Mouse (Mus musculus) forebrain, embryonic 13.5 days (tissue): ENCODE results near the gene Crispld2. TPM values are rescaled to one million over a fixed set of nuclear protein-coding genes. Genes with fewer than 3 reads are reported as not detected.

Source experiments
- ATAC-seq: fragments of 200-750 bp; cut with Nextera tagmentation; 2 replicates; pipeline ENCODE4 v1.8.0; 2017
- H3K27ac ChIP-seq: fragments of 300-500 bp; sonication (generic); 2 replicates; pipeline ENCODE4 v1.5.1; 2015; ENCODE audit warnings: inconsistent platforms, mild to moderate bottlenecking, moderate library complexity
- H3K27me3 ChIP-seq: fragments of 300-500 bp; sonication (generic); 2 replicates; pipeline ENCODE4 v1.6.1; 2015; ENCODE audit warnings: mild to moderate bottlenecking, inconsistent platforms
- H3K36me3 ChIP-seq: fragments of 300-500 bp; sonication (generic); 2 replicates; pipeline ENCODE4 v1.6.1; 2015; ENCODE audit warnings: mild to moderate bottlenecking, inconsistent platforms; ENCODE audit not compliant: poor library complexity, severe bottlenecking
- H3K4me1 ChIP-seq: fragments of 300-500 bp; sonication (generic); 2 replicates; pipeline ENCODE4 v1.6.1; 2015; ENCODE audit warnings: inconsistent platforms
- H3K4me2 ChIP-seq: fragments of 300-500 bp; sonication (generic); 2 replicates; pipeline ENCODE4 v1.6.1; 2015; ENCODE audit warnings: inconsistent platforms, mild to moderate bottlenecking, moderate library complexity
- H3K4me3 ChIP-seq: fragments of 300-500 bp; sonication (generic); 2 replicates; pipeline ENCODE4 v1.5.1; 2015; ENCODE audit warnings: mild to moderate bottlenecking, inconsistent platforms
- H3K9ac ChIP-seq: fragments of 300-500 bp; sonication (generic); 2 replicates; pipeline ENCODE4 v1.6.1; 2015; ENCODE audit warnings: mild to moderate bottlenecking, inconsistent platforms
- H3K9me3 ChIP-seq: fragments of 300-500 bp; sonication (generic); replicated peaks from 2 replicates; pipeline ENCODE4 v1.6.1; 2016; ENCODE audit warnings: inconsistent platforms
- WGBS: fragments of 180-500 bp; shearing (Covaris S2); methylation state at CpG from one replicate; pipeline ENCODE4 v1.1.7; 2015; 5-methylcytosine and 5-hydroxymethylcytosine counted together
- polyA plus RNA-seq: library from polyadenylated mRNA; unstranded; fragments of >200 nt; fragmentation: Nextera tagmentation; extraction: Ambion mirVana; gene quantifications from 2 replicates; pipeline ENCODE4 v1.2.1, GENCODE M21; 2015

Crispld2 gene
- 0.72 and 0.90 TPM in 2 replicates for polyA plus RNA-seq

DNA sequence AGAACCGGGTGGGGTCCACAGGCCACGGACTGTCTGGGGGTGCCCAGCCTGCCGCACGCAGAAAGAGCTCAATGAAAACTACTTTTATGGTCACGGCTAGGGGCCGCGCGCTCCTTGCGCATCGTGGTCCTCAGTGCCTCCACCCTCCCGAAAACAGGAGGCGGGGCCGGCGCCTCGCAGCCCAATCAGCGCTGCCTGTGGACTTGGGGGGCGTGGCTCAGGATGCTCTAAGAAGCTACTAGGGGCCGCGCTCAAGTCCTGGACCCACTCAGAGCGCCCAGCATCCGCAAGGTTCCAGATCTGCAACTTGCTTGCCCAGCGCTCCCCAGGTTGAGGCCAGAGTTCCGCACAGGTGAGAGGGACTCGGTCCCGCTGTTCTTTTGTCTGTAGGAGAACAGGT, at the start of gene Crispld2:
Gene Crispld2 (plus strand): TSS at position 190 of the 400 bp plus-strand sequence.
- ATAC-seq, result peak; percentile 95
- peak within 1 kb of the TSS; percentile 63 for H3K4me2 ChIP-seq

DNA sequence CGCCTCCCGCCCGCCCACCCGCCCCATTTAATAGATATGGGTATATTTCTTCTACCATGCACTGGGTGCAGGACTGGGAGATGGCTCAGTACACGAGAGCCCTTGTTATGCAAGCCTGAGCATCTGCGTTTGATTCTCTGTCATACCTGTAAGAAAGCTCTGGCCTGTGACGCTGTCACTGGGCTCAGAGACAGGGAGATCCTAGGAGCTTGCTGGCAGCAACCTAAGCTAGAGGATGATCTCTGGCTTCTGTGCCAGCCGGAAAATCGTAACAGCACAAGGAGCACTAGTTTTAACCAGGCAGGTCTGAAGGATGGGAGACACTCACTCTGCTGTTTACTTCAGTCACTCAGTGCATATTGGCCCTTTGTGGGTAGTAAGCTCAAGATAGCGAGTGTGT, 48.6 kb upstream of the Crispld2 start:
- H3K9me3 ChIP-seq, result no peaks in the 10 kb centered on the region
- no peak overlapping the region for H3K27ac ChIP-seq
- no peak overlapping the region for H3K4me3 ChIP-seq
- ATAC-seq, result no peak
- peaks cover 5% of the 10 kb centered on the region; the same call in 1 of the 2 replicates for H3K4me1 ChIP-seq
- no peaks in the 10 kb centered on the region for H3K27me3 ChIP-seq
- H3K36me3 ChIP-seq, result peaks cover 75% of the 10 kb centered on the region
- H3K9ac ChIP-seq, result no peak overlapping the region
- H3K4me2 ChIP-seq, result no peak overlapping the region
- WGBS, result 94% methylated on average over 10 of the region's 10 CpGs

More for the DNA sequence above, at the start of gene Crispld2:
- Histone ChIP-seq H3K4me1 (peaks cover 12% of the 10 kb centered on the region; the same call in 1 of the 2 replicates), H3K36me3 (no peaks in the 10 kb centered on the region), H3K27me3 (peaks cover 43% of the 10 kb centered on the region), H3K4me3 (peak within 1 kb of the TSS; percentile 37), H3K9ac (peak within 1 kb of the TSS; percentile 3; the same call in 1 of the 2 replicates), H3K27ac (no peak within 1 kb of the TSS), H3K9me3 (no peaks in the 10 kb centered on the region)
- WGBS, result under 1% methylated on average over 25 of the region's 25 CpGs

DNA sequence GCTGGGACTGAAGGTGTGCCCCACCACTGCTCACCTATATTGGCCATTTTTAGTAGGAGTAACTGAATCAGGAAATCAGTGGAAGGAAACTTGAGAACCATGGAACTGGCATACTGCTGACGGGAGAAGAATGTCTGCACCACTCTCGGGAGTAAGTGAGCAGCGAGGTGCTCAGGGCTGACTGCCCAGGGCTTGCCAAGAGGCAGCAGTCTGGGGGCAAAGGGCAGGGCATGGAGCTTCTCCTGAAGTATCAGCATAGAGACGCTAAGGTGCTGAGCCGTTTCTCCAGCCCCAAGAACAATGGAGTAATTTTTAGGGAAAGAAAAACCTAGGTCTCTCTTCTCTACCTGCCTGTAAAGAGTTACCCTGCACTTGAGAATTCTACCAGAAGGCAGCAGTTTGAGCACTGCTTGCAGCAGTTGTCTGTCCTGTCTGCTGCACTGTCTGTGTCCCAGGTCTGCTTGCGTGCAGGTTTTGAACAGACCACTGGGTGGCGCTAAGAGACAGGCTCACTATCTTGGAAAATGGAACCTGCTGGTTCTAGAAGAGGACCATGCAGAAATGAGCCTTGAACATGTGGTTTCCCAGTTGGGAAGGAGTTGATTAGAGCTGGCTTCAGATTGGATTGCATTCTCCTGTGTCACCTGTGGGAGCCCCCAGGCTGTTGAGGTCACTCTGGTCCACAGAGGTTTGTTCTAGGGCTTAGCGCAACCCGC, 48.0 kb upstream of the Crispld2 start:
- H3K36me3 ChIP-seq, result peaks cover 77% of the 10 kb centered on the region
- ATAC-seq, result peak; percentile 84
- 66% methylated on average over 9 of the region's 9 CpGs for WGBS

DNA sequence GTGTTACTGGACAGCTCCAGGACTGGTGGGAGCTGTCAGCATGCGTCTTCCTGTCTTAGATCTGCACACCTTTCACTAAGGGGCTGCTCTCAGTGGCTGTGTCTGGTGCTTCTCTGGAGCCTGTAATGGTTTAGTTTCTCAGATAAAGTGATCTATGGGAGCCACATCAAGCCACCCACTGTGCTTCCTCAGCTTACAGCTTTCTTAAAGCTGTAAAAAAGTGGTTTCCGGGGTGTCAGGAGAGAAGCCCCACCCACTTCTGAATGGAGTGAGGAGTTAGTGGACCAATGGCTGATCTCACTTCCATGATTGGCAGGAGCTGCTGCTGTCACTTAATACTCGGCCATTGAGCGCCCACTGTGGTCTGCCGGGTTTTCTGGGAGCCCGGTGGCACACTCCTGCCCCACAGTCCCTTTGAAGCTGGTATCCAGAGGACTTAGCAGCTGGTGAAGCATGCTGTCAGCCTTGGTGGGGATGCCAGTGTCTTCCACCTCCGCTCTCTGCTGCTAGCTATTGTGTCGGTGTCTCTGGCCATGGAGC, 45.8 kb upstream of the Crispld2 start:
- Histone ChIP-seq H3K9ac (no peak overlapping the region), H3K36me3 (peaks cover 84% of the 10 kb centered on the region), H3K4me1 (peaks cover 6% of the 10 kb centered on the region; the same call in 1 of the 2 replicates), H3K4me2 (no peak overlapping the region), H3K4me3 (no peak overlapping the region), H3K9me3 (no peaks in the 10 kb centered on the region), H3K27ac (no peak overlapping the region), H3K27me3 (no peaks in the 10 kb centered on the region)
- WGBS, result 77% methylated on average over 8 of the region's 8 CpGs
- ATAC-seq, result no peak

More for the DNA sequence above, 48.0 kb upstream of the Crispld2 start:
- H3K4me3 ChIP-seq, result no peak overlapping the region
- H3K4me2 ChIP-seq, result no peak overlapping the region
- no peaks in the 10 kb centered on the region for H3K27me3 ChIP-seq
- peaks cover 6% of the 10 kb centered on the region; the same call in 1 of the 2 replicates for H3K4me1 ChIP-seq
- H3K9me3 ChIP-seq, result no peaks in the 10 kb centered on the region
- no peak overlapping the region for H3K27ac ChIP-seq
- H3K9ac ChIP-seq, result no peak overlapping the region

DNA sequence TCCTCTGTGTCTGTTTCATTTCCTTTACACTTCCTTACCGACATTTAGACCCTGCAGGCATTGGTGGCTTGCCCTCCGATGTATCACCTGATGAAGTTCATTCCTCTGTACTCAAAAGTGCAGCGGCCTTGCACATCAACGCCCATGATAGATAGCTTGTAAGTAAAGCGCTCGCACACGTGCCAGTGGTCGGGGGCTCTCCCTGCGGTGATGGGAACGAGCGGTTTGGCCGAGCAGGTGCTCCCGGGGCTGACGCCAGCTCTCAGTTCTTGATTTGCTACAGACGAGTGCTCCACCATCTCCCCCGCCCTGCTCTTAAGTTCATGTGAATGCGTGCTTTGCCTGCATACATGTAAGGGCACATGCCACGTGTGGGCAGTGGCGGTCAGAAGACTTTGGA, 44.6 kb upstream of the Crispld2 start:
- no peak for ATAC-seq
- peaks cover 84% of the 10 kb centered on the region for H3K36me3 ChIP-seq
- H3K4me2 ChIP-seq, result no peak overlapping the region
- no peak overlapping the region for H3K27ac ChIP-seq
- WGBS, result 89% methylated on average over 19 of the region's 19 CpGs
- no peak overlapping the region for H3K9ac ChIP-seq
- no peak overlapping the region for H3K4me3 ChIP-seq
- peaks cover 6% of the 10 kb centered on the region; the same call in 1 of the 2 replicates for H3K4me1 ChIP-seq
- no peaks in the 10 kb centered on the region for H3K9me3 ChIP-seq
- H3K27me3 ChIP-seq, result no peaks in the 10 kb centered on the region

DNA sequence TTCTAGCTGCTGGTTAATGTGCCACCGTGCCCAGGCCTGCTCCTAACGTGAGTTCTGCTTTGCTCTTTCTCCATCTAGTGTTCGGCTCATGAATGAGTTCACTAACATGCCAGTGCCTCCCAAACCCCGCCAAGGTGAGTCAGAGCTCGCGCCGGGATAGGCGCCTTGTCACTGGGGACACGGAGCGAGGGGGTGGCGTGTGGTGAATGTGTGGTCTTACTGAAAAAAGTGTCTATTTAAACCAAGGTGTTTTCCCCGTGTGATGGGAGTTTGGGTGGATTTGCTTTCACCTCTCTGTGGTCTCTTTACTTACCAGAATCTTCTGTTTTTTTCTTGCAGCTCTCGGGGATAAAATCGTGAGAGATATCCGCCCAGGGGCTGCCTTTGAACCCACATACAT, 43.9 kb upstream of the Crispld2 start:
- peaks cover 6% of the 10 kb centered on the region; the same call in 1 of the 2 replicates for H3K4me1 ChIP-seq
- no peak overlapping the region for H3K4me3 ChIP-seq
- no peaks in the 10 kb centered on the region for H3K27me3 ChIP-seq
- no peak overlapping the region for H3K27ac ChIP-seq
- H3K9ac ChIP-seq, result no peak overlapping the region
- H3K4me2 ChIP-seq, result no peak overlapping the region
- ATAC-seq, result no peak
- peaks cover 85% of the 10 kb centered on the region for H3K36me3 ChIP-seq
- WGBS, result 81% methylated on average over 15 of the region's 15 CpGs
- H3K9me3 ChIP-seq, result no peaks in the 10 kb centered on the region

DNA sequence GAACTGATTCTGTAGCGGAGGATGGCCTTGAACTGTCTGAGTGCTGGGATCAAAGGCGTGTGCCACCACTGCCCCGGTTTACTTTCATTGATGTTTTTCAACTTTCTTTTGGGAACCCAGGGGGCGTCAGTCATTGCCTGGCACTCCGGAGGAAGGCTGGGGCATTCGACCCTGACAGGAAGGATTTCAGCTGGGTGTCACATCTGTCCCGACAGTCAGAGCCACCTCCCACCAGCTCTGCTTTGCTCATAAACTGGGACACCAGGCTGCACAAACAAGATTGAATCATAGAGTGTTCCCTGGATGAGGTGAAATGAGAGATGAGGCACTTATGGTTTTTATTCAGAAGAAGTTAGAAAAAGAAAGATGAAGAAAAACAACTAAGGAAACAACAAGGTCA, 40.0 kb upstream of the Crispld2 start:
- ATAC-seq, result no peak
- Histone ChIP-seq H3K36me3 (peaks cover 97% of the 10 kb centered on the region), H3K4me1 (peaks cover 6% of the 10 kb centered on the region; the same call in 1 of the 2 replicates), H3K9ac (no peak overlapping the region), H3K4me3 (no peak overlapping the region), H3K27ac (no peak overlapping the region), H3K4me2 (no peak overlapping the region), H3K9me3 (no peaks in the 10 kb centered on the region), H3K27me3 (no peaks in the 10 kb centered on the region)
- WGBS, result 75% methylated on average over 7 of the region's 7 CpGs

DNA sequence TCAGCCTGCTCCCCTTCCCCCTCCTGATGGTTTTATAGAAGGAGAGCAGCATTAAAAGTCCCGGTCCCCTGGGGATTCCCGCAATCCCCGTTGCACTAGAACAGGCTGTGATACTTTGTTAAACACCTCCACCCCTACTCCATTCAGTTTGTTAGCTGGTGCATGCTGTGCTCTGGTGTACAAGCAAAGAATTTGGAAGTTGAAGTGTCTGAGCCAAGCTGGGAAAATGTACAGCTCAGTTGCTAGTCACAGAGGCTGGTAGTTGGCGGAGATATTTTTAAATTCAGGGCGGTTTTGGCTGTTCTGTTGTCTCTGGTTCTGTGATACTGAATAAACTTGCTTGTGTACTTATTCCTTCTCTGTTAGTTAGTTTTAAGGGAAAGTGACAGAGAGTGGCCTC, 39.5 kb upstream of the Crispld2 start:
- no peak overlapping the region for H3K4me3 ChIP-seq
- H3K4me1 ChIP-seq, result peaks cover 6% of the 10 kb centered on the region; the same call in 1 of the 2 replicates
- no peak overlapping the region for H3K9ac ChIP-seq
- H3K27me3 ChIP-seq, result no peaks in the 10 kb centered on the region
- peaks cover 97% of the 10 kb centered on the region for H3K36me3 ChIP-seq
- 61% methylated on average over 5 of the region's 5 CpGs for WGBS
- ATAC-seq, result no peak
- no peak overlapping the region for H3K4me2 ChIP-seq
- no peak overlapping the region for H3K27ac ChIP-seq
- H3K9me3 ChIP-seq, result no peaks in the 10 kb centered on the region

DNA sequence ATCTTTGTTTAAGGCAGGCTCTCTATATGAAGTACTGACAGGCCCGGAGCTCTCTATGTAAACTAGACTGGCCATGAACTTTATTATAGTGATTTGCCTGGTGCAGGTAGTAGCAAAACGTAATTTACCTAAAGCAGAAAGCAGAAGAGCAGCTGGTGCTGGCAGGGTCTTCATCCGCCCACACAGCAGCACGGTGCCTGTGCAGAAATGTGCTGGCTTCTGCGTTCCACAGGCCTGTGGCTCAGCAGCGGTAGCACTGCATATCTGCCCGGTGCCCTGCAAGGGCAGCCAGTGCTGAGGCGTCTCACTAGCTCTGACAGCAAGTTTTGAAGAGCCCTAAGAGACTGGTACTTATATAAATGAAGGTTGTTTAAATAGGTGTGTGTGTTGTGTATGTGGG, 36.9 kb upstream of the Crispld2 start:
- ATAC-seq, result no peak
- Histone ChIP-seq H3K4me1 (peaks cover 3% of the 10 kb centered on the region), H3K27me3 (no peaks in the 10 kb centered on the region), H3K4me3 (no peak overlapping the region), H3K36me3 (peaks cover 83% of the 10 kb centered on the region), H3K9ac (no peak overlapping the region), H3K4me2 (no peak overlapping the region), H3K27ac (no peak overlapping the region), H3K9me3 (no peaks in the 10 kb centered on the region)
- WGBS, result 97% methylated on average over 8 of the region's 8 CpGs

DNA sequence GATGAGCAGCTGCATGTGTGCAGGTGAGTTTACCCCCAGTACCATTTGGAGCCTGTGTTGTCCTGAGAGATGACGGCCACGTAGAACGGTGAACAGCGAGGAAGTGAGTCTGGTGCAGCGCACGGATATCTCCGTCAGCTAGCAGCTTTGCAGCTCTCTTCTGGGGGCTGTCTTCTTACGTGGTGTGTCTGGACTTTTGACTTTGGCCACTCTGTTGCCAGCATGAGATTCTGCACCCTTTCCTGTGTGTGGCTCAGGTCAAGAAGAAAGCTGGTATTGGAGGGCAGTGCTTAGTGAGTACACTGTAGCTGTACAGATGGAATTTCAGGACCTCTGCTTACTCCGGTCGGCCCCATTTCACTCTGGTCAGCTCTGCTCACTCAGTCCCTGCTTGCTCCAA, 34.2 kb upstream of the Crispld2 start:
- H3K4me1 ChIP-seq, result peaks cover 13% of the 10 kb centered on the region
- no peak overlapping the region for H3K9ac ChIP-seq
- H3K27me3 ChIP-seq, result no peaks in the 10 kb centered on the region
- no peak overlapping the region for H3K27ac ChIP-seq
- H3K4me3 ChIP-seq, result no peak overlapping the region
- no peak overlapping the region for H3K4me2 ChIP-seq
- no peak for ATAC-seq
- 96% methylated on average over 10 of the region's 10 CpGs for WGBS
- H3K9me3 ChIP-seq, result no peaks in the 10 kb centered on the region
- peaks cover 56% of the 10 kb centered on the region for H3K36me3 ChIP-seq

DNA sequence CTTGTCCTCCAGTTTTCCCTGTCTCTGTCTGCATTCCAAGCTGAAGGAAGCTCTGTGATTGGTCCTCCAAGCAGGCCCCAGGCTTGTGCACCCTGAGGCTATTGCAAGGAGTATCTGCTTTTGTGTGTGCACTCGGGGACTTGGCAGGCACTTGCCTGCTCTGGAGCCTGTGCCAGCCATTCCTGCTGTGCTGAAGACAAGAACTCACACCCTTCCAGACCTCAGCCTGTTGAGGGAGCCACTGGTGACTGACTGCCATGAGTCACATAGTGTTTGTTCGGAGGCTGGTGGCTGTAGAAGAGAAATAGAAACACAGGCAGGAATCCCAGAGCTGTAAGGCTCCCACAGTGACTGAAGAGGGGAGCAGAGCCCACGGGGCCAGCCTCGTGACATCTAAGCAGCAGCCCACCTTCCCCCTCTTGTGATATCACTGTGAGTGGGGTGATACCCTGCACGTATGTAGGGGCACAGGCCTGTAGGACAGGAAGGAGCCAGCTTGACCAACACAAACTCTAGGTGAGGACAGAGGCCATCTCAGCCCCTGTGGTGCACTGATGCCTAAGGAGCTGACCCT, 31.6 kb upstream of the Crispld2 start:
- H3K4me3 ChIP-seq, result no peak overlapping the region
- H3K9me3 ChIP-seq, result no peaks in the 10 kb centered on the region
- WGBS, result 34% methylated on average over 5 of the region's 5 CpGs
- peak; percentile 82 for ATAC-seq
- peak overlapping the region; percentile 73 for H3K27ac ChIP-seq
- H3K36me3 ChIP-seq, result peaks cover 30% of the 10 kb centered on the region
- 0 out of 2 replicates have a peak overlapping the region, but pooled peaks have one; percentile 35 for H3K9ac ChIP-seq
- no peak overlapping the region for H3K4me2 ChIP-seq
- no peaks in the 10 kb centered on the region for H3K27me3 ChIP-seq
- peaks cover 13% of the 10 kb centered on the region for H3K4me1 ChIP-seq

DNA sequence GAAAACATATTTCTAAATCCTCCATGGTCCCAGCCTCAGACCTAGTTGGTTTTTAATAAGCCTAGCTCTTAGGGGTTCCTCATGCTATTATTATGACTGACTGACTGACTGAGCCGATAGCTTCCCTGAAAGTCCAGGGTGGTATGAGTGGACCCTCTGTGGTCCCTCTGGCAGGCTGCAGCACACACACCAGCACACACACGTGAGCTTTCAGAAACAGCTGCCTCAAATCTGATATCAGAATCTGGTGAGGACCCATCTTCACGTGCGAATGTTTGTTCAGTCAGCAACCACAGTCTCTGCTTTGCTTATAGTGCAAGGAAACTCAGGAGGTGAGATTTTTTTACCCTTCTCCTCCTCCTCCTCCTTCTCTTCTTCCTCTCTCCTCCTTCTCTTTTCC, 27.4 kb upstream of the Crispld2 start:
- Histone ChIP-seq H3K4me1 (peaks cover 13% of the 10 kb centered on the region), H3K9me3 (0 out of 2 replicates have a peak, but pooled peaks cover 4% of the 10 kb centered on the region), H3K9ac (no peak overlapping the region), H3K4me3 (no peak overlapping the region), H3K27me3 (no peaks in the 10 kb centered on the region), H3K4me2 (no peak overlapping the region), H3K36me3 (no peaks in the 10 kb centered on the region), H3K27ac (no peak overlapping the region)
- ATAC-seq, result no peak
- WGBS, result 83% methylated on average over 4 of the region's 4 CpGs
